Mouse (Mus musculus) heart, embryonic 13.5 days (tissue): ENCODE measurements at regions not wholly inside any gene's neighbourhood (a gene's known extent, or its start where the extent isn't known, plus 50 kb on each side); places are given as distances from the start of the nearest gene placed in this dataset.

Experiments
- ATAC-seq: fragments of 200-750 bp; cut with Nextera tagmentation; 2 replicates; pipeline ENCODE4 v1.8.0; 2017; ENCODE audit warnings: moderate TSS enrichment; ENCODE audit not compliant: insufficient number of reproducible peaks, low FRiP score, low TSS enrichment; ENCODE audit errors: extremely low read depth
- H3K27ac ChIP-seq: fragments of 300-500 bp; sonication (generic); replicated peaks from 2 replicates; pipeline ENCODE4 v1.5.1; 2015; ENCODE audit warnings: moderate library complexity, mild to moderate bottlenecking, inconsistent platforms
- H3K27me3 ChIP-seq: fragments of 300-500 bp; sonication (generic); replicated peaks from 2 replicates; pipeline ENCODE4 v1.6.1; 2015; ENCODE audit warnings: mild to moderate bottlenecking, inconsistent platforms
- H3K36me3 ChIP-seq: fragments of 300-500 bp; sonication (generic); 2 replicates; pipeline ENCODE4 v1.6.1; 2015; ENCODE audit warnings: mild to moderate bottlenecking, inconsistent platforms
- H3K4me1 ChIP-seq: fragments of 300-500 bp; sonication (generic); 2 replicates; pipeline ENCODE4 v1.6.1; 2015; ENCODE audit warnings: inconsistent platforms
- H3K4me2 ChIP-seq: fragments of 300-500 bp; sonication (generic); 2 replicates; pipeline ENCODE4 v1.6.1; 2015; ENCODE audit warnings: inconsistent platforms, mild to moderate bottlenecking, moderate library complexity
- H3K4me3 ChIP-seq: fragments of 300-500 bp; sonication (generic); 2 replicates; pipeline ENCODE4 v1.5.1; 2015; ENCODE audit warnings: moderate library complexity, mild to moderate bottlenecking, inconsistent platforms
- H3K9ac ChIP-seq: fragments of 300-500 bp; sonication (generic); 2 replicates; pipeline ENCODE4 v1.6.1; 2015; ENCODE audit warnings: inconsistent platforms, mild to moderate bottlenecking, moderate library complexity
- H3K9me3 ChIP-seq: fragments of 300-500 bp; sonication (generic); 2 replicates; pipeline ENCODE4 v1.6.1; 2016; ENCODE audit warnings: inconsistent platforms
- WGBS: fragments of 180-500 bp; shearing (Covaris S2); methylation state at CpG from one replicate; pipeline ENCODE4 v1.1.7; 2015; ENCODE audit warnings: mixed read lengths; 5-methylcytosine and 5-hydroxymethylcytosine counted together

- Histone ChIP-seq H3K4me2 (no peak overlapping the region), H3K27ac (no peak overlapping the region), H3K4me1 (no peaks in the 10 kb centered on the region), H3K27me3 (peaks cover 25% of the 10 kb centered on the region), H3K9ac (no peak overlapping the region), H3K4me3 (no peak overlapping the region), H3K9me3 (no peaks in the 10 kb centered on the region), H3K36me3 (no peaks in the 10 kb centered on the region)
- ATAC-seq = no peak
- WGBS = 72% methylated on average over 5 of the region's 5 CpGs
Observed at GRCm38 (mm10) chr19:44626261-44626660, 63.6 kb downstream of the Hif1an start.

GRCm38 (mm10) chr19:44629705-44630104 lies 67.1 kb downstream of the Hif1an start:
- no peak for ATAC-seq
- no peak overlapping the region for H3K4me2 ChIP-seq
- no peaks in the 10 kb centered on the region for H3K4me1 ChIP-seq
- H3K27ac ChIP-seq = no peak overlapping the region
- no peak overlapping the region for H3K9ac ChIP-seq
- H3K9me3 ChIP-seq = no peaks in the 10 kb centered on the region
- no peaks in the 10 kb centered on the region for H3K36me3 ChIP-seq
- peaks cover 54% of the 10 kb centered on the region for H3K27me3 ChIP-seq
- H3K4me3 ChIP-seq = no peak overlapping the region
- 62% methylated on average over 7 of the region's 7 CpGs for WGBS

GRCm38 (mm10) chr19:44631356-44632007 lies 68.8 kb downstream of the Hif1an start:
- Histone ChIP-seq H3K27ac (no peak overlapping the region), H3K4me1 (no peaks in the 10 kb centered on the region), H3K4me3 (no peak overlapping the region), H3K36me3 (no peaks in the 10 kb centered on the region), H3K4me2 (no peak overlapping the region), H3K9ac (no peak overlapping the region), H3K27me3 (peaks cover 62% of the 10 kb centered on the region), H3K9me3 (no peaks in the 10 kb centered on the region)
- ATAC-seq = no peak
- WGBS = 70% methylated on average over 19 of the region's 19 CpGs

DNA sequence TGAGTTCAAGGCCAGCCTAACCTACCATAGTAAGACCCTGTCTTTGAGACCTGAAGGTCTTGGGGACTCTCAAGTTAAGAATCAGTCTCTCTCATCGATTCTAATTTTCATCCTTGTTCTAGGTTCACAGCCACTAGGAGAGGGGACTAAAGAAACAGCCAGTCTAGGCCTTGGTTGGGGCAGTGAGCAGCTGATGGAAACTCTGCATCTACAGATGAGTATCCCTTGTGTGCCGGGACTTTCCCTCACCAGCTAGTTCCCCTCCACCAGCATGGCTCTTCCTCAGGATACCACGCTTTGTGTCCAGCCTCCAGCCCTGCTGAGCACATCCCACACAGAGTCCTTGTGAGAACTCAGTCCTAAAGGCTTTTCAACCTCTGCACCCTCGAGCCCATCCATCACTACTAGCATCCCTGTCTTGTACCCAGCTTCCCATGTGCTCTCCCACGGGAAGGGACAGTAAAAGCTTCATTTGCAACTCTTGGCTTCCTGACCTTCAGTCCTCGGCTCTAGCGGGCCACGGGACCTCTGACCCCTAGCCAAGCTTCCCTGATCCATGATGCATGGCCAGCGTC lies 74.6 kb downstream of the Hif1an start:
- H3K4me3 ChIP-seq = no peak overlapping the region
- H3K9ac ChIP-seq = no peak overlapping the region
- H3K9me3 ChIP-seq = no peaks in the 10 kb centered on the region
- H3K4me2 ChIP-seq = no peak overlapping the region
- H3K4me1 ChIP-seq = peaks cover 6% of the 10 kb centered on the region
- peaks cover 92% of the 10 kb centered on the region for H3K27me3 ChIP-seq
- no peaks in the 10 kb centered on the region for H3K36me3 ChIP-seq
- no peak for ATAC-seq
- no peak overlapping the region for H3K27ac ChIP-seq
- WGBS = 60% methylated on average over 9 of the region's 9 CpGs

GRCm38 (mm10) chr19:44640021-44640420 lies 77.4 kb downstream of the Hif1an start:
- peak overlapping the region; percentile 31 for H3K4me3 ChIP-seq
- H3K27ac ChIP-seq = no peak overlapping the region
- 1% methylated on average over 26 of the region's 26 CpGs for WGBS
- H3K36me3 ChIP-seq = no peaks in the 10 kb centered on the region
- no peak for ATAC-seq
- H3K27me3 ChIP-seq = peaks cover 99% of the 10 kb centered on the region
- peak overlapping the region; percentile 60 for H3K4me2 ChIP-seq
- peaks cover 6% of the 10 kb centered on the region for H3K4me1 ChIP-seq
- H3K9ac ChIP-seq = no peak overlapping the region
- no peaks in the 10 kb centered on the region for H3K9me3 ChIP-seq

DNA sequence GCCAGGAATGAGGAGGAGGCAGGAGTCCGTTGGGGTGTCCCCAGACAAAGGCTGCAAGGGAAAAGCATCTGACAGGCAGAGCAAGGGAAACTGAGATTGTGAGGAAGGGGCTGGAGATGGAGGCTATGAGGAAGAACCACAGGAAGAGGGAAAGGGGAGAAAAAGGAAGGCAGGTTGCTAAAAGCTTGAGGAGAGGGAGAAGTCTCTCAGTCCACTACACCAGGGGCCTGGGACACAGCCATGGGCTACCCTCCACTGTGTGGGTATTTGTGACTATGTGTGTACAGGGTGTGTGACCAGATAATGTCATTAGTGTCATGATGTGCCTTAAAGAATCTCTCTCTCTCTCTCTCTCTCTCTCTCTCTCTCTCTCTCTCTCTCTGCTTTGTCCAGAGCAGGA lies 77.9 kb downstream of the Hif1an start:
- Histone ChIP-seq H3K36me3 (no peaks in the 10 kb centered on the region), H3K27me3 (peaks cover 100% of the 10 kb centered on the region), H3K4me3 (peak overlapping the region; percentile 31; the same call in 1 of the 2 replicates), H3K9ac (0 out of 2 replicates have a peak overlapping the region, but pooled peaks have one; percentile 28), H3K4me1 (peaks cover 6% of the 10 kb centered on the region), H3K9me3 (no peaks in the 10 kb centered on the region), H3K4me2 (peak overlapping the region; percentile 60), H3K27ac (no peak overlapping the region)
- ATAC-seq = 0 out of 2 replicates have a peak, but pooled peaks have one; percentile 34
- WGBS = 0% methylated on average over 1 of the region's 1 CpGs

- H3K9ac ChIP-seq = no peak overlapping the region
- no peaks in the 10 kb centered on the region for H3K9me3 ChIP-seq
- WGBS = 28% methylated on average over 4 of the region's 4 CpGs
- H3K27ac ChIP-seq = no peak overlapping the region
- H3K36me3 ChIP-seq = no peaks in the 10 kb centered on the region
- ATAC-seq = no peak
- H3K4me3 ChIP-seq = no peak overlapping the region
- H3K4me2 ChIP-seq = no peak overlapping the region; the same call in 1 of the 2 replicates
- peaks cover 6% of the 10 kb centered on the region for H3K4me1 ChIP-seq
- H3K27me3 ChIP-seq = peaks cover 100% of the 10 kb centered on the region
Observed at GRCm38 (mm10) chr19:44642294-44642693, 79.6 kb downstream of the Hif1an start.

DNA sequence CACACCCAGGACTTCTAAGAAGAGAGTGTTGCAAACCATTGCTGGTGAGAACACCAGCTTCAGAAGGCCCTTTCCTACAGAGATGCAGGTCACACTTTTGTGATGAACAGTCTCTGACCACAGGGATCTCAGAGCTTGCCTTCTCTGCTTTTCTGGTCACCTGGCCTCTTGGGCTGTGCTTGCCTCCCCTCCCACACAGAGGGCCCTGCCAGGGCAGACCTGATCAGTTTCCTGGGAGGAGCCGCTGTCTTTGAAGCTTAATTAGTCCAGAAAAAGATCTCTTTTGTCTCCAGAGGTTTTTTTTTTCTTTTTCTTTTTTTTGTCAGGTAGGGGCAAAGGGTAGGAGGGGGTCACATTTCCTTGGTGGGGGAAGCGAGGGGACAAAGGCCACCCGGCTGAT lies 81.7 kb downstream of the Hif1an start:
- Histone ChIP-seq H3K4me1 (peaks cover 6% of the 10 kb centered on the region), H3K9me3 (no peaks in the 10 kb centered on the region), H3K36me3 (no peaks in the 10 kb centered on the region), H3K27ac (no peak overlapping the region), H3K27me3 (peaks cover 100% of the 10 kb centered on the region), H3K4me2 (peak overlapping the region; percentile 20; the same call in 1 of the 2 replicates), H3K9ac (no peak overlapping the region), H3K4me3 (no peak overlapping the region)
- ATAC-seq = no peak
- 66% methylated on average over 3 of the region's 3 CpGs for WGBS

GRCm38 (mm10) chr19:44644929-44645328 lies 82.3 kb downstream of the Hif1an start:
- ATAC-seq = peak; percentile 14; the same call in 1 of the 2 replicates
- no peak overlapping the region for H3K27ac ChIP-seq
- WGBS = 51% methylated on average over 2 of the region's 4 CpGs
- H3K9ac ChIP-seq = no peak overlapping the region
- H3K4me1 ChIP-seq = peaks cover 3% of the 10 kb centered on the region
- H3K9me3 ChIP-seq = no peaks in the 10 kb centered on the region
- no peak overlapping the region for H3K4me3 ChIP-seq
- no peak overlapping the region for H3K4me2 ChIP-seq
- H3K27me3 ChIP-seq = peaks cover 100% of the 10 kb centered on the region
- H3K36me3 ChIP-seq = no peaks in the 10 kb centered on the region

- Histone ChIP-seq H3K36me3 (no peaks in the 10 kb centered on the region), H3K4me2 (no peak overlapping the region), H3K4me1 (no peaks in the 10 kb centered on the region), H3K9ac (no peak overlapping the region), H3K4me3 (no peak overlapping the region), H3K27ac (no peak overlapping the region), H3K9me3 (no peaks in the 10 kb centered on the region), H3K27me3 (peaks cover 100% of the 10 kb centered on the region)
- no peak for ATAC-seq
- WGBS = 69% methylated on average over 9 of the region's 9 CpGs
Observed at GRCm38 (mm10) chr19:44646548-44646947, 83.9 kb downstream of the Hif1an start.

GRCm38 (mm10) chr19:44649206-44649605 lies 86.6 kb downstream of the Hif1an start:
- Histone ChIP-seq H3K36me3 (no peaks in the 10 kb centered on the region), H3K4me2 (no peak overlapping the region), H3K4me3 (no peak overlapping the region), H3K9me3 (no peaks in the 10 kb centered on the region), H3K4me1 (no peaks in the 10 kb centered on the region), H3K9ac (no peak overlapping the region), H3K27ac (no peak overlapping the region), H3K27me3 (peaks cover 98% of the 10 kb centered on the region)
- ATAC-seq = no peak
- 63% methylated on average over 7 of the region's 7 CpGs for WGBS

DNA sequence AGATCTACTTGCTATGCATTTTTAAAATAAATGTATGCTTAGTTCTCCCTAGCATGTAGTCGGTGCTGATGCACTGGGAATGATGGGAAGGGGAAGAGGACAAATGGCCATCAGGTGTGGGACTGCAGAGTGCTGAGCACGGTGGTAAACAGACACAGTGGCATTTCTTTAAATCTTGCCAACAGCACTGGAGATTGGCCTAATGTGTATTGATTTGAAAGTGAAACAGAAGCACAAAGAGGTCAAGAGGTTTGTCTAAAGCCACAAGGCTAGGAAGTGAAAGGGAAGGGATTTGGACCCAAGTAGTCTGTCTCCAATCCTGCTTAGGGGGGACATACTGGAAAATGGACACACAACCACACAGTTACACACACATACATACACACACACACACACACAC lies 88.2 kb downstream of the Hif1an start:
- Histone ChIP-seq H3K36me3 (no peaks in the 10 kb centered on the region), H3K4me3 (no peak overlapping the region), H3K9ac (no peak overlapping the region), H3K9me3 (no peaks in the 10 kb centered on the region), H3K4me2 (no peak overlapping the region), H3K27ac (no peak overlapping the region), H3K27me3 (peaks cover 98% of the 10 kb centered on the region), H3K4me1 (no peaks in the 10 kb centered on the region)
- ATAC-seq = no peak
- 32% methylated on average over 2 of the region's 2 CpGs for WGBS
